Mouse (Mus musculus) spleen, adult 2 months (tissue): ENCODE measurements around the gene Piga.

Experiments
- CTCF ChIP-seq: fragments of 200-500 bp; IDR thresholded peaks from 2 replicates; pipeline ENCODE4 v1.5.1; 2011; ENCODE audit warnings: mild to moderate bottlenecking, inconsistent platforms; ENCODE audit not compliant: insufficient read depth, insufficient read length, insufficient replicate concordance; ENCODE audit errors: extremely low read depth
- POLR2A ChIP-seq: fragments of 200-500 bp; IDR thresholded peaks from 2 replicates; pipeline ENCODE4 v1.6.1; 2011; ENCODE audit warnings: low read depth, low read length, inconsistent platforms

DNA sequence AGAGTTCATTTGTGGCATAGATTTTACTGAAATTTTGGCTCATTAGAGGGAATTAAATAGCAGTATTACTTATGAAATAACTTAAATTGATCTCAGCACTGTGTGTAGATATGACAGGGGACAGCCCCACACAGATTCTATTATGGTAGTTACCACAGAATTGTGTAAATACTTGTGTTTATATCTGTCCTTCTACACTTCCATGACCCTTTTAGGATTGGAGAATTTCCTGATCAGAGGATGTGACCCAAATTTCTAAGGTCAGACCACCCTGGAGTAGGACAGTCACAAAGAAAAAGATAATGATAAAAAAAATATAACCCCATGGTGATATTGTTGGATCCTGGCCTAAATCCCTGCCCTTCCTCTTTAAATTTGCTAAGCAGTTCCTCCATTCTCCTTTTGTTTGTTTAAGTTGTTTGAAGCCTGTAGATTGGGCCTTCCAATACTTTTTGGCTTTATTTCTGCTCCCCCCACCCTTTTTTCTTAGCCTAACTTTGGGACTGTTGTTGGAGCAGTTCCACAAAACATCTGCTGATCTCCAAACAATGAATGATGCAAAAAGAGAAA, 14.4 kb upstream of the Piga start:
- no peak for TF ChIP-seq CTCF
- no peak for TF ChIP-seq POLR2A
